Mouse (Mus musculus) testis, adult 2 months (tissue): ENCODE results near the gene Mgat5.
A peak's percentile ranks its signal among the peaks of the same experiment; 100 is the strongest.

ENCODE experiments used
- CTCF ChIP-seq: fragments of 200-500 bp; IDR thresholded peaks from 2 replicates; pipeline ENCODE4 v1.5.1; 2012; ENCODE audit warnings: low read depth, mild to moderate bottlenecking, inconsistent platforms, low read length, moderate library complexity; ENCODE audit not compliant: control insufficient read depth, insufficient read depth, insufficient replicate concordance
- POLR2A ChIP-seq: fragments of 200-500 bp; IDR thresholded peaks from 2 replicates; pipeline ENCODE4 v1.6.1; 2012; ENCODE audit warnings: low read depth, mild to moderate bottlenecking, inconsistent platforms, low read length, moderate library complexity; ENCODE audit not compliant: control insufficient read depth

- TF ChIP-seq POLR2A (no peak), CTCF (peak; percentile 79; the same call in 1 of the 2 replicates)
Measured at GRCm38 (mm10) chr1:127484826-127485225, 280.0 kb downstream of the Mgat5 start.
